Mouse (Mus musculus) spleen, adult 12 weeks (tissue): ENCODE measurements around the gene Cbx1.
"Not testable (repeated sequence)": the region's sequence is repeated elsewhere in the genome, so short reads cannot be mapped to it uniquely, and the experiment has no call there.

Source experiments
- DNase-seq: peaks from one replicate; pipeline ENCODE4 v3.0.0; 2022; ENCODE audit warnings: low spot score

The Cbx1 gene

GRCm38 (mm10) chr11:96775665-96776064, 13.3 kb upstream of the Cbx1 start:
- no peak for DNase-seq

DNA sequence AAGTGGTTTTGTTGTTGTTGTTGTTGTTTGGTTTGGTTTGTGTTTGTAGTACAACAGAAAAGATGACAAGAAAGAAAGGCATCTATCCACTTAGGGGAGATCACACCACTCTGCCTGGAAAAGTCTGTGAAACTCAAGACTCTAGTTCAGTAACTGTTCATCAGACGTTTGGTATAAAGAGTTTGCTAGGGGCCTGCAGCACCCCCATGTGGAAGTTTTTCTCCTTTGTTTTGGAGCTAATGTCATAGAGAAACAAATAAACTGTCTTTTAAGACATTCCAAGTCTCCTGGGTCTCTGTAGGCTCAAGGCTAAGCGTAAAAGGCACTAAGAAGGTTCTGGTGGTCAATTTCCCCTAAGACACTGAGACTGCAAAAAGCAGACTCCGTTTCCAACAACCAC, 12.9 kb upstream of the Cbx1 start:
- no peak for DNase-seq

GRCm38 (mm10) chr11:96776968-96777962, 11.7 kb upstream of the Cbx1 start, which contains the start of gene Snx11:
Gene Snx11, minus strand, starts transcription at chr11:96777559.
- DNase-seq, result peak; percentile 99

GRCm38 (mm10) chr11:96778061-96778627, 10.8 kb upstream of the Cbx1 start:
- DNase-seq, result not testable (repeated sequence)

DNA sequence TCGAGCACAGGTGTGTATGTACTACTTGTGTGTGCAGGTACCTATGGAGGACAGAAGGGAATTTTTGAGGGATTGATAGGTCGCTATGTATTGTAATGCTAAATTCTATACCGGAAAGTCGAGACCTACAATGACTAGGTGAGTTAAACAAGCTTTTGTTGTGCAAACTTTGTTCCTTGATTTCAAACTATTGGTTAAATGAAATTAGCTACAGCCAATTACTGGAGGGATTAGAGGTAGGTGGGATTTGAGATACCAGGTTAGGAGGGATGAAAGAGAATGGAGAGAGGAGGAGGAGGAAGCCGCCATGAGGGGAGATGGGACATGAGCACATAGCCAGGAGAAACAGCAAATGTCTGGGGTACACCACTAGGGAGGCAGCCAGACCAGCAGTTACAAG, 8.6 kb upstream of the Cbx1 start:
- no peak for DNase-seq

GRCm38 (mm10) chr11:96781425-96781824, 7.5 kb upstream of the Cbx1 start:
- DNase-seq, result no peak

GRCm38 (mm10) chr11:96784847-96785246, 4.1 kb upstream of the Cbx1 start:
- DNase-seq, result peak; percentile 67

DNA sequence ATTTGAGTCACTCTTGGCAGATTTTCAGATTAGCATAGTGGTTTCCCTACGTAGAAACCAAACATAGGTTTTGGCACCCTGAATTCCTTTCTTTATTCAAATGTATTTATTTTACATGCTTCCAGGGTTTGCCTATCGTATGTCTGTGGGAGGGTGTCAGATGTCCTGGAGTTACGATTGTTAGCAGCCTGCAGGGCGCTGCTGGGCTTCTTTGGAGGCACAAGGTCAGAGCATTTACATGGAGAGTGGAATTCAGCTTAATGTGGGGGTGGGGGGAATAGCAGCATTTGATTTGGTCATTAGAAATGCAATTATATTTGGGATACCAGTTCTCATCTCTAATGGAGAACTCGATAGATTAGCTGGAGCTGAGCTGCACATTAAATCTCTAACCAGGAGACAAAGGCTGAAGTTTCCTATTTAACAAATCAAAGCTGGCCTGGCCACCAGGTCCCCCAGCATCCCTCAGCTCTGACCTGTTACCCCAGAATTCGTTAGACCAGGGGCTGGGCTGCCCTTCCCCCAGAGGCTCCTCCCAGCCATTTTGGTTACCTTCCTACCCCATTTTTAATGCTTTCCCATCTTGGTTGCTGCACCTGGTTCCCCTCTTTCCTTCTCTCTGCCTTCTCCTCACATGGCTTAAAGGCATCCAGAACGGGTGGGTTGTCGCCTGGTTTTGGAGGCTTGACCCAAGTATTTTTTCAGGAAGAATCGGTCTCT, 2.0 kb upstream of the Cbx1 start:
- no peak for DNase-seq

DNA sequence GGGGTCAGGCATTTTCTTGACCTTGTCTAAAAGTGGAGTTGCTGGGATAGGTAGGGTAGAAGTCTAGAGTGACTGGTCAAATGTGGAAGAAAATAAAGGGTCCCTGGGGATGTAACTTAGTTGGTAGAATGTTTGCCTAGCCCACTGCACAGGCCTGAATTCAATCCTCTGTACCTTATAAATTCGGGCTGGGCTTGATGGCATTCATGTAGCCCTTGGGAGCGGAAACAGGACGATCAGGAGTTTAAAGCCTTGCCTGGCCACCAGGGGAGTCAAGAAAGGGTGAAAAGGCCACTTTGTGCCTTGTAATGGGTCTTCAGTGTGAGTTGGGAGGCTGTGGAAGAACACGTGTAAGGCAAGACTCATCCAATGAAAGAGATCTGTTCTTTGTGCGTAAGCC, 1.1 kb downstream of the Cbx1 start:
- DNase-seq, result no peak

GRCm38 (mm10) chr11:96790681-96791080, 1.8 kb downstream of the Cbx1 start:
- no peak for DNase-seq

DNA sequence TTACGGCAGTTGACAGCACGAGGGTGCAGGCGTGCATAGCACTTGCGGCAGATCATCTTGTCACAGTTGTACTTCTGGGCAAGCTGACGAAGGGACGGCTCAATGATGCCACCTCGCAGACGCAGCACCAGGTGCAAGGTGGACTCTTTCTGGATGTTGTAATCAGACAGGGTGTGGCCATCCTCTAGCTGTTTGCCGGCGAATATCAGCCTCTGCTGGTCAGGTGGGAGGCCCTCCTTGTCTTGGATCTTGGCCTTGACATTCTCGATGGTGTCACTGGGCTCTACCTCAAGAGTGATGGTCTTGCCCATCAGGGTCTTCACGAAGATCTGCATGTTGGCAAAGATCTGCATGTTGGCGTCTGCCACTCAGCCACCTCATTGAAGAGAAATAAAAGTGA, 6.6 kb downstream of the Cbx1 start:
- no peak for DNase-seq

DNA sequence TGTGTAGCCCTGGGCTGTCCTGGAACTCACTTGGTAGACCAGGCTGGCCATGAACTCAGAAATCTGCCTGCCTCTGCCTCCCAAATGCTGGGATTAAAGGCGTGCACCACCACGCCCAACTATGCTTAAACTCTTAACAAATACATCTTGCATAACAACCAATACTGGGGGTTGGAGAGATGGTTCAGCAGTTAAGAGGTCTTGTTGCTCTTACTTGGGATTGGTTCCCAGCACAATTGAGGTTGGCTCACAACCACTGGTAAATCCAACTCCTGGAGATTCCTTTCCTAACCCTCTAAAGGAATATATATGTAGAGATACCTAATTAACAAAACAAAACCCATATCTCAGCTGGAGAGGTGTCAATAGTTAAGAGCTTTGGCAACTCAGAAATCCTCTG, 7.2 kb downstream of the Cbx1 start:
- DNase-seq, result no peak

GRCm38 (mm10) chr11:96796586-96796985, 7.7 kb downstream of the Cbx1 start:
- no peak for DNase-seq

GRCm38 (mm10) chr11:96799511-96799910, 10.6 kb downstream of the Cbx1 start:
- DNase-seq, result no peak

DNA sequence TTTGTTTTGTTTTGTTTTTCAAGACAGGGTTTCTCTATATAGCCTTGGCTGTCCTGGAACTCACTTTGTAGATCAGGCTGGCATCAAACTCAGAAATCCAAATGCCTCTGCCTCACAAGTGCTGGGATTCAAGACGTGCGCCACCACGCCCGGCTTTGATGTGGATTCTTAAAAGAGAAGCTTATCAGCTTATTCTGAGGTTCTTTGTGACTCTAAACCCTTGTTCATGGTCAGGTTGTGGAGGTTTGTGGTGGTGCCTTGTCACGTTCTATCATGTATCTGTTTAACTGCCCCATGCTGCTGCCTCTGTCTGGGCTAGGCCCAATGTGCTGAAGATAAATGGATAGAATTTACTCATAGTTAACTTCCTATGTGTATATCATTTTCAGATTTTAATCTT, 16.7 kb downstream of the Cbx1 start:
- no peak for DNase-seq

DNA sequence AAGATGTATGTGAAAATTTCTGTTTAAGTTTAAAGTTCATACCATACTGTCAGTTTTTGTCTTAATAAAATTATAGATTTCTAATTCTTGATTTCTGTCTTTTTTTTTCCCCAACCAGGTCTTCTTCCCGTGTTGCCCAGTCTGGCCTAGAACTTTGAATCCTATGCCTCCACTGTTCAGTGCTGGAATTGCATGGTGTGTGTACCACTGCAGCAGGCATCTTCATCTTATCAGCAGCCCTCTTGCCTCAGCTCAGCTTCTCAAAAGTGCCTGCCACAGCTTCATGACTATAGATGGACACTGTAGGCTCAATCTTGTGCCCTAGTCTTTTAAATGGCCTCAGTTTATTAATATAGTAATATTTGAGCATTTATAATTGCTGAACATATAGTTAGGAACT, 19.1 kb downstream of the Cbx1 start:
- no peak for DNase-seq

- DNase-seq, result no peak
Observed at GRCm38 (mm10) chr11:96809562-96810235, 20.8 kb downstream of the Cbx1 start.

DNA sequence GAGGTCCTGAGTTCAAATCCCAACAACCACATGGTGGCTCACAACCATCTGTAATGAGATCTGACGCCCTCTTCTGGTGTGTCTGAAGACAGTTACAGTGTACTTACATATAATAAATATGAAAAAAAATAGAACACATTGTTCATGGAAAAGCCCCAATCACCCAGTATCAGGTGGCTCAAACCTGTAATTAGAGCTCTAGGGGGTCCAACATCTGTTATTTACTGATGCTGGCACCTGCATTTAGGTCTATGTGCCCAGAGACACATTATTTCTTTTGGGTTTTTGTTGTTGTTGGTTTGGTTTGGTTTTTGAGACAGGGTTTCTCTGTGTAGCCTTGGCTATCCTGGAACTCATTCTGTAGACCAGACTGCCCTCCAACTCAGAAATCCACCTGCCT, 22.3 kb downstream of the Cbx1 start:
- DNase-seq, result not testable (repeated sequence)

DNA sequence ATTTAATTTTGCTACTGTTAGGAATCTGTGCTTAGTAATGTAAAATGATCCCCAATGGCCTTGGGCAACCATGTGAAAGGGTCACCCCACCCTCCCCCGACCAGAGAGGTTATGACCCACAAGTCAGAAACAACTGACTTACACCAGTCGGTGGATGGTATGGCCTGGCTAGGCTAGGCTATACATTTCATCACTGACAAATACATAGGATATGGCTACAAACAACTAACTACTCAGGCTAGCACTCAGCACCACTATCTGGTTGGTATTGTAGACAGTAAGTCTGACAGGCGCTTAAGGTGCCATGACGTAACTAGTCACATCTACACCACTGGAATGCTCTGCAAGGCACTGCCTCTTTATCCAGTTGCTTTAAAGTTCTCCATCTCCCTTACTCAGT, 24.5 kb downstream of the Cbx1 start:
- no peak for DNase-seq

- DNase-seq, result no peak
Observed at GRCm38 (mm10) chr11:96813920-96814319, 25.0 kb downstream of the Cbx1 start.

DNA sequence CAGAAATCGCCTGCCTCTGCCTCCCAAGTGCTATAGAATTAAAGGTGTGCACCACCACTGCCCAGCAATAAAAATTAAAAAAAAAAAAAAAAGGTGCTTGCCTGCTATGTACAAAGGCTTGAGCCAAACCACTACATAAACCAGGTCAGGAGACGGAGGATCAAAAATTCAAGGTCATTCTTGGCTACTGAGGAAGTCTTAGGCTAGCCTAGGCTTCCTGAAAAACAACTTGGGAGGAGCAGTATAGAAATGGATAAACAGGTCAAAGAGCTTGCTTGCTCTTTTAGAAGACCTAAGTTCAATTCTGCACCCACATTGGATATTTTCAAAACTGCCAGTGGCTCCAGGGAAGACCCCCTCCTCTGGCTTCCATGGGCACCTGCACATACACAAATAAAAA, 25.5 kb downstream of the Cbx1 start:
- DNase-seq, result no peak

DNA sequence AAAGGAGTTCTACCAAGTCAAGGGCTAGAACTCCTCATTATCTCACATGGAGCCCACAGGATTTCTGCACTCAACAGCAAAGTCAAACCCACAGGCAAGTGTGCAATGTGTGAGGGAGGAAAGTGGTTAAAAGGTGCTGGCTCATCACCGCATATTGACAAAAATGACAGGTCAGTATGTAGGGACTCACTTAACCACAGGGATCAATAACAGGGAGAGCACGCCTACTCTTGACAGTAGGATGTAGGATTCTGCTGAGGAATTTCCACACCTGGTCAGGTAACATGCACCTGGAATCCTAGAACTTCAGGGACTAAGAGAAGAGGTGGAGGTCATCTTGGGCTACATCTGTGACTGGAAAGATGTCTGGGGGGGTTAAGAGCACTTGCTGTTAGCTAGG, 27.0 kb downstream of the Cbx1 start:
- no peak for DNase-seq
